Mouse (Mus musculus) adrenal gland, postnatal 14 days (tissue): ENCODE measurements around the gene Phactr3. TPM values are rescaled to one million over a fixed set of nuclear protein-coding genes. Genes with fewer than 3 reads are reported as not detected.
"Not testable (repeated sequence)": the region's sequence is repeated elsewhere in the genome, so short reads cannot be mapped to it uniquely, and the experiment has no call there.

Experiments used
- DNase-seq: peaks from one replicate; pipeline ENCODE4 v3.0.0; 2021; ENCODE audit warnings: mixed read lengths
- long read RNA-seq, 2 experiments: library from polyadenylated mRNA; stranded (forward); transcript quantifications; one replicate each; pipeline ENCODE4 v2.0.0; 2021
- total RNA-seq: library from RNA; stranded (reverse); gene quantifications from 2 replicates; pipeline ENCODE4 v1.2.3, GENCODE M21; 2021

Phactr3 gene
- total RNA-seq: 1.5 and 4.1 TPM in 2 replicates
- long read RNA-seq, experiment 1, partial matches to known transcripts: 0 of 1 reads
- long read RNA-seq, experiment 1, other reads (novel, unspliced or antisense): 0 of 1 reads
- long read RNA-seq, experiment 2, partial matches to known transcripts: 3 of 4 reads
- long read RNA-seq, experiment 2, other reads (novel, unspliced or antisense): 0 of 4 reads

DNA sequence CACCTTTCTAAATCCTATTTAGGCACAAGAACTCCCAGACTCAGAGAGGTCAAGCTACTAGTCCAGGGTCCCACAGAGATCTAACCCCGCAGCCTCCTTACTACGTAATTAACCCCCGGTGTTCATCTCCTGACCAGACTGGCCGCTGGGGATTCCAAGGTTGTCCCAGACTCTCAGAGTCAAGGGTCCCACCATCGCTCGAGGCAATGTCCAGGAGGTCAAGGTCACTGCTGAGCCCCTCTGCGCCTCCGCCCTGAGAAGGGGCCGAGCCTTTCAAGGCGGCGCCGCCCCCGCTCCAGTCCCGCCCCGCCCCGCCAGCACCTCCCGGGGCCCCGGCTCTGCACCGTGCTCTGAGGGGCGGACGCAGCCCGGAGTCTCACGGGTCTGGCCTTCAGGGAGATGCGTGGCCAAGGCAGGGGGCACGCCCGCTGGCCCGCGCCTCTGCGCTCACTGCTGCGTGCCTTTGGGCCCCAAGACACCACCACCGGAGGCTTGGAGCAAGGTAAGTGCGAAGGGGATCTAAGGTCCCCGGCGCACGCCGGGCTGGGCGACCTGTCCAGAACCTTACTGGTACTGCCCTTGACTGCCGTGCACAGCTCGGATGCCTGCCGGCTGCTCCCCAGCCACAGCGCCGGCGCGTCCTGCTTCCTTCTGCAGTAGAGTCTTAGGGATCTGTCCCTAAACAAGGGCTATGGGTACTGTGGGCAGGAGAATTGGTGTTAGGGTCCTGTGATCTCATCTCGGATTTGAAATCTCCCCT, at the start of gene Phactr3:
Gene Phactr3 (plus strand): TSS at position 175 of the 760 bp plus-strand sequence.
- DNase-seq: peak; percentile 17

DNA sequence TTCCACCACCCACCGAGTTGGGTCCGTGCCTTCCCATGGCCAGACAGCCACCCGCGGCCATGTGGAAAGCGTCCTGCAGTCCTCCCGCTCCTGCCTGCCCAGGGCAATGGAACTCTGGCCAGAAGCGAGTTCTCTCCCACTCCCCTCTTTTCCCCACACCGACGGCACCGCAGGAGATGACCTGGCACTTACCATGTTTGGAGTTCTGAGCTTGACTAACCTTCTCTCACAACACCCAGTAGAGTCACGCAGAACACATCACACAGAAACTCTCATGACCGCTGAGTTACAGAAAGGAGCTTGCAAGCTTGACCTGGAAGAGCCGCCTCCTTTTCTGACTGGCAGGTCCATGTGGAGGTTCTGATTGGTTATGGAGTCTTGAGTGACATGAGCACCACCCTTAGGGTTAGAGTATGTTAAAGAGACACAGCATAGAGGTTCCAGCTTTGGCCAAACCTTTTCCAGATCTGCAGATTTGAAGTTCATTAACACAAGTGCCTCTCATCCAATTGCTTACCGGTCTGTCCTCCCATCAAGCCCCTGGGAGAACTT, 40.5 kb upstream of the Phactr3 start, which contains the start of gene Zfp931:
Gene Zfp931 (minus strand): TSS at position 311 of the 552 bp plus-strand sequence.
- DNase-seq: not testable (repeated sequence)

DNA sequence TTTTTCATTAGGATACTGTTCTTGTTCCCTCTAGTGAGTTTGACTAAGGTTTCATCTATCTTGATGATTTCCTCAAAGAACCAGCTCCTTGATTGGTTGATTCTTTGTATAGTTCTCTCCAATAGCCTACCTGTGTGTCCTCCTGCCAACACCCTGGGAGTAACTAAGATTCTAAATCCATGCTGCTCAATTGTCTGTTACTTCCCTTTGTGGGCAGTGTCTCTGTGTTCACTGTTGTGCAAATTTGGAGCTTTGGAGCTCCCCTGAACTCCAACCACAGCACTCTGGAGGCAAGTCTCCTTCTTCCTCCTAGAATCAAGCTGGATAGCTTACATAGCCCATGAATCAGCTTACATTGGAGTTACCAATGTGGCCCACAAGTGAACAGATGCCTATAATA, 29.2 kb upstream of the Phactr3 start:
- no peak for DNase-seq

DNA sequence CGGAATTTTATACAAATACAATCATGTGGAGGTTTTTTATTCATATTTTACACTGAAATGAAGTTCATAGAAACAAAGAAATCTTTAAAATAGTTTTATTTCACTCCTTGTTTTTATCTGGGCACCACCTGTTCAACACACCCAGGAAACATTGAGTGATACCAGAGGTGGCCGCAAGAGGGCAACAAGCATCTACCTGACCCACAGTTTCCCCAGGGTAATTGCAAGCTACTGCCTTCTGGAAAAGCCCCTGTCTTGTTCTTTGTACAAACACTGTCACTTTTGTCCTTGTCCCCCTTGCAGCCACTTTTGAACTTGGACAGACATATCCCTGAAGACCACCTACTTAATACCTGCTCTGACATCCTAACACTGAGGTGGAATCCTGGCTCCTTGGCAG, 20.8 kb upstream of the Phactr3 start:
- peak; percentile 50 for DNase-seq

DNA sequence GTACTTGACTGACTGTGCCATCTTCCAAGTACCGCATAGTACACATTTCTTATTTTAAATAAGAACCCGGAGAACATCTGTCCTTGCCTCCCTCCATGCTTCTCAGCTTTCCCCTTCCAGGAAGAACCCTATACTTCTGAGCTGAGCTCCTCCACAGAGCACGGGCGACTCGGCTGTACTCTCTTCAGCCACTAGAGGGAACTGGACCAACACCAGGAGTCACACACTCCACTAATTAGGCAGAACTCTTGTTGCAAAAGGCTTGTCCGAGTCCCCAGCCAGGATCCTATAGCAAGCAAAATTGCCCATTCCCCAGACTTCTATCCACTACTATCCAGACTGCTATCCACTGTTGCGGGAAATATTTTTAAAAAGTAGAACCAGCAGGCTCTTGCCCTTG, 16.8 kb upstream of the Phactr3 start:
- DNase-seq: peak; percentile 54

DNA sequence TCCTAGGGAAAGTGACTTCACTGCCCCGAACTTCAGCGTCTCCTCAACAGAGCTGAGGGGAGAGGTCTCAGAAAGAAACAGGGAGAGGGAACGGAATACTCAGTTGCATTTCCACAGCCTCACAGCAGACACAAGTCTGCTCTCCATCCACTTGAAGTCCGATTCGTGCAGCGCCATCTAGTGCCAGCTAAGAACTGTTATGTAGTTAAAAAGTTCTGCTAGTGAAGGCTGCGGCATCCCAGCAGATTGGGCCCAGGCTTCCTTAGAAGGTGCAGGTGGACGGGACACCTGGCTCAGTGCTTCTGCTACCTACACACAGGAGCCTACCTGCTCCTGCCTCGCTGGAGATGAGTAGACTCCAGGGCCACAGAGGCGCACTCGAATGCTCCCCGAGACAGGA, 829 bp upstream of the Phactr3 start:
- peak; percentile 61 for DNase-seq

DNA sequence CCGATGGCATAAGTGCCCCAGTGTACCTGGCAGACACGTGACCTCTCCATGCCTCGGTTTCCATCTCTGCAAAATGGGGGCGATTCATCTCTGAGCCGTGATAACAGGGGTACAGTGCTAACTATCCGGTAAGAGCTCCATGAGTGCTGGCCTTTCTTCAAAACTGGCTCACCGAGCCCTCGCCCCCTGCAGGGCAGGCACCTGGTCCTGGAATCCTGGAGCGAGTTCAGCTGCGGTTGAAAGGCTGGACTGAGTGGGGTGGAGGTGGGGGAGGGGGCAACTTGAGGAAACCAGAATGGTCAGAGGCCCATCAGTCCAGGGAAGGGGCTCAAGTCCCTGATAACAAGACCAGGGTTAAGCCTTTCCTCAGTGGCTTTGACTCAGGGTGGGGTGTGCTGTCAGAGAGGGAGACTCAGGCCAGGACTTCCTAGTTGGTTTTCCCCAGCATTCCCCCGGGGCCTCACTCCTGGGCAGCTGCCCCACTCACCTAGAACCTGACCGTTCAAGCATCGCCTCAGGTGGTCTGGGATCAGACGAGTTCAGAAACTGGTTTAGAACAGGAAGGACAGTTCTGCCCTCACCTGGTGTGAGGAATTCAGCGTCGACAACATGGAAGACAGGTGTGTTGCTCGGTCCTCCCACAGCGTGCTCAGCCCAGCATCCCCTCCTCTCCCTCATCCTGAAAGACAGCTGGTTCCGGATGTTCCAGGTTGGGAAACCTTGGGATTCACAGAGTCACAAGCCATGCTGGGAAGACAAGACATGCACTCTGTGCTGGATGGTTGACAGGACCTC, 983 bp downstream of the Phactr3 start:
- DNase-seq: no peak

DNA sequence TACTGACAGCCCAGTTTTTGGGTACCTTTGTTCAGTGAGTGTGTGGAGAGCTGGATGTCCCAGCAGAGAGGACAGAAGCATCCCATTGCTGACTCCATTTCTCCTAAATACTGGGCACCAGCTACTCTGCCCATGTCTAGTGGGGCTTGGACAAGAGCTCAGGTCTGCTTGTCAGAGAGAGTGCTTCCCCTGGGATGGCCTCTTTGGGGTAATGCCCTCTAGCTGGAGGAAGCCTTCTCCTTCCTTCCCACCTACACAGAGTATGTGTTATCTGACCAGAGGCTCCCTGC, 1.5 kb downstream of the Phactr3 start:
- DNase-seq: no peak

DNA sequence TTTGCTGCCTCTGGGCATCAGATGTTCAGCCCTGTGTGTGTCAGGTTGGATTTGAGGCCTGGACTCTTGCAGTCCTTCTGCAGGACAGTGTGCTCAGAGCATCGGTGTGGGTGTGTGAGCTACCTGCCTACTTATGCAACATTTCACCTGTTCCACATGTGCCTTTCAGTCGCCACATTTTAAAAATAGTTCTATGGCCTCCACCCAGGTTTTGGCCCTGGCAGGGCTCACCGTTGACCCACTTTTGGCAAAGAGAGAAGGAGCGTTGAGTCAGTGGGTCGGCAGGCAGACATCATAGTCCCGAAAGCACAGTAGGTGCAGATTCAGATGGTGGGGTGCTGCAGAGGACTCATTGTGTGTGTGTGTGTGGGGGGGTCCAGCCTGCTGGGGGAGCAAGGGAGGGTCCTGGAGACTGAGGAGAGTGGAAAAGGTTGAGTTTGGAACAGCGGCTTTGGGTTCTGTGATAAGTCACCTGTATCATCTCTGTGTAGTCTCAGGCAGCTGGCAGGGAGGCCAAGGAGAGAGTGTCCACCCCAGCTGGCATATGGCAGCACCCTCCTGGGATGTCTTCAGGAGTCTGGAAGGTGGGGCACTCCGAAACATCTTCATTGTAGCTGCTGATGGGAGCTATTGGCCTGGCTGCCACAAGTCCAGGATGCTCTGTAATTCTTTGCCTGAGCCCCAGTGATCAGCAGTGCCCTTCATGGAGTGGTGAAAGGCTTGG, 2.0 kb downstream of the Phactr3 start:
- no peak for DNase-seq

DNA sequence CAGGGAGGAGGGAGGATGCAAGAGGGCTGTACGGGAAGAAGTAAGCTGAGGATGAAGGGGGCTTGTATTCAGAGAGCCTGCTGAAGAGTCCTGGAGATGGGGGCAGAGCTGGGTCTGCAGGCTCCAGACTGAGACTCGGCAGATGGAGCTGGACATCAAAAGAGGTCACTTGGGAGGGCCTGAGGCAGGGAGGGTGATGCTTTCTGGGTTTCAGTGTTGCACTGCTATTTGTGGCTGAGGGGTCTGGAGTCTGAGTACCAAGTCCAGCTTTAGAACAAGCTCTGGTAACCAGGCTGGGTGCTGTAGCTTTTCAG, 2.6 kb downstream of the Phactr3 start:
- no peak for DNase-seq

DNA sequence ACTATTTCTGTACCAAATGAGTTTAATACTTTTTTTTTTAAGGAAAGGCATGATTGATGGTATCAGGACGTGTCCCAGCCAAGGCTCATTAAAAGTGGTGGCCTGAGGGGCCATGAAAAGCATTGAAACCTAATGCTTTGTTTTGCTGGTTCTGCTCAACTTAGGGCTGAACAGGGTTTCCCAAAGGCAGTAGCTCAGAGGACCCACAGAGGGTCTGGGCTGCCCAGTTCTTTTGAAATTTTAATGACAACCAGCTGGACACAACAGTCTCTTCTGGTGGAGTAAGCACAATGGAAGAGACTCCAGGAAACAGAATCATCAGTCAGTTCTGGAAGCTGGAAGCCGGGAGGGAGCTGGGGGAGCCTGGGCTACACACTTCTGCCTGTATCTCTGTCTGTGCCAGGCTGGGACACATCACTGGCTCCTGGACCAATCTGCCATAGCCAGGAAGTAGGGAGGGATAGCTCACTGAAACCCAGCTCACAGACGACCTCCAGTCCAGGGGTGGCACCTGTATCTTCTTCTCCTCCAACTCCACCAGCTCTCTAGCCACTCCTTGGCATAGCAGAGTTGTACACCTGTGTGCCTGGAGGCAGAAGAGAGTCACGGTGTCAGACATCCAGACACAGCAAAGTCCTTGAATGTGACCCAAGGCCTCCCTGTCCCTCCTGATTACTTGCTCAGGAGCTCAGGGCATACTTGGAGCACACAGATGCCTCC, 3.3 kb downstream of the Phactr3 start:
- DNase-seq: no peak

DNA sequence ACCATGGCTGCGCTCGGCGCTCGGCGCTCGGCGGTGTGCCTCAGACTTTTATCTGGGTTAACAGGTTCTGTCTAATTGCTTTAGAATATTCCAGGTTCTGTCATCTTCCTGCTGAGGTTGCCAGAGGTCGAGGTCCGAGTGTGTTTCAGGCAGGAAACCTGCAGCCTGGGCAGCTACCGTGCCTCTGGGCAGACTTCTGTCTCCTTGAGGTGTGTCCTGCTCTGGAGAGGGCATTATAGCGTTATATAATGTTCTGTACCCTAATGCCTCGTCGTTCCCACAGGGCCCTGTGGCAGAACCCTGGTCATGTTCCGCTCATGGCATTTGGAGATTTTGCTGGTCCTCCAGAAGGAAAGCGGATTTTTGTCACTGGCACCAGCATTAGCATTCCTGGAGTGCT, 4.7 kb downstream of the Phactr3 start:
- no peak for DNase-seq

DNA sequence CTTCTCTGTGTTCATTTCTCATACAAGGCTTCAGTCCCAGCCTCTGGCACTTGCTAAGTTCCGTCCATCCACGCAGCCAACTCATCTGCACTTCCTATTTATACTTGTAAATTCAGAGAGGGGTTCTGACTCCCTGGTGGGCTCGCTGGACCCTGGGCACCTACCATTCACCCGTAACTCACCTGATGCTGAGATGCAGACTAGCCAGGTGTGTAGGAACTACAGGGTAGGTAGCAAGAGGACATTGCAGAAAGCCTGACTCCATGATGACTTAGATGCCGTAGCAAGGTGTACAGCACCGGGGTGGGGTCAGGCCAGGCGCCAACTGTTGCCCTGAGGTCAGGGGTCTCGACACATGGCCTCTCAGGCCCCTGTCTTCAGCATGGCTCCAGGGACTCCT, 6.7 kb downstream of the Phactr3 start:
- no peak for DNase-seq

DNA sequence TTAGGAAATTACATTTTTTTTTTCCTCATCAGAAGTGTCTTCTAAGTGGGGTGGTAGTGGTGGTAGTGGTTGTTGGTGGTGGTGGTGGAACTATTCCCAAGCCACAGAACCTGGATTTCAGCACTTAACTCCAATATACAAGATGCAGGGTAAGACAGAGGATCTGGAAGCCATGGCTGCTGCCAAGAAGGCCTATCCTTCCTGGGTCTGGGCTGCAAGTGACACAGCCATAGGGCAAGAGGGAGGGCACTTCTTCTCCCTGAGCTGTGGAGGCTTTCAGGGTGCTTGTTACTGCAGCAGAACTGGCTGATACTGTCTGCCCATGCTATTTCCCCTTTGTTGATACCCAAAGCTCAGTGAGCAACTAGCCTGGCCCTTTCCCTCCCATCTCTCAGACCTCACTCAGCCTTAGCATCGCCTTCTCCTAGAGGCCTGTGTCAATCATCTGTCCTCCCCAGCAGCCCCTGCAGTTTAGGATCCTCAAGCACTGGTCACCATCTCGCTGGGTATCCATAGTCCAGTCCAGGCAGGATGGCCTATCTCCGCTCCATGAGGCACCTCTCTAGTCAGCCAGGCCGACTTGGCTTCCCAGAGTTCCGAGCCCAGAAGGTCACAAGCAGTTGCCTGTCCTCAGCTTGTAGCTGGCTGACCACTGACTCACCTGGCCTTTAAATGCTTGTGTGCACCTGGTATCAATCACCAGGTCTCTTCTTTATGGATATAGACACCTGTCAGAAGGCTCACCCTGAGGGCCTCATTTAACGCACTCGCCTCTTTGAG, 7.5 kb downstream of the Phactr3 start:
- DNase-seq: no peak

DNA sequence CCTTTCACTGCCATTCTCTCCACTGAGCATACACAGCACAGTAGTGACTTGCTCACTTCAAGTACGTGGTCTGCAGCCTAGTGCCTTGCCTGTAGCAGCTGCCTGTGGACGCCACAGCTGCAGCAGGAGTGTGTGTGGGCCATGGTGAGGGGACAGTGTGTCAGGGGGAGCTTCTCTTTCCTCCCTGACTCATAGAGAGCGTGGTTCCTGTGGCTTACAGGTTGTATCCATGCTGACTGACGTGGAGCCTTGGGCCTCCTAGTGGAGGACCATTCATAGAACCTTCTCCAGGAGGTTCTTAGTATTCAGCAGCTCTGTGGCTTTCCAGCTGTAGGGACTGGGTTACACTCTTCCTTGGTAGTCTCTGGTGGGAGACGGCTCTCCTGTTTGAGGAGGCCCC, 9.8 kb downstream of the Phactr3 start:
- DNase-seq: no peak

DNA sequence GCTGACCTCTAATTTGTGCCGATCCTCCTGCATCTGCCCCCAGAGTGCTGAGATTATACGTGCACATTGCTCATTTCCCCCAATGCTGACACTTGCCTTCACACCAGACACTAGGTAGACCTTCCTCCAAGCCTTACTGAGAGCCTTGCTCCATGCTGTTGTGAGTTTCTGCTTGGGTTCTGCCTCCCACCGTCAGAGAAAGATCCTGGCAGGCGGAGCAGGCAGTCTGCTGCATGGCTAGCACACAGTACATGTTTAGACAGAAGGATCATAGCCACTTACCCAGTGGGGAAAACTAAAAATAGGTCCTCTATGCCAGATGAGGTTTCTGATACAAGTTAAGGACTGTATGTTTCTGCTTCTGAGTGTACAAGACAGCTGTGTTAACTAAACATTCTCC, 10.4 kb downstream of the Phactr3 start:
- DNase-seq: no peak

DNA sequence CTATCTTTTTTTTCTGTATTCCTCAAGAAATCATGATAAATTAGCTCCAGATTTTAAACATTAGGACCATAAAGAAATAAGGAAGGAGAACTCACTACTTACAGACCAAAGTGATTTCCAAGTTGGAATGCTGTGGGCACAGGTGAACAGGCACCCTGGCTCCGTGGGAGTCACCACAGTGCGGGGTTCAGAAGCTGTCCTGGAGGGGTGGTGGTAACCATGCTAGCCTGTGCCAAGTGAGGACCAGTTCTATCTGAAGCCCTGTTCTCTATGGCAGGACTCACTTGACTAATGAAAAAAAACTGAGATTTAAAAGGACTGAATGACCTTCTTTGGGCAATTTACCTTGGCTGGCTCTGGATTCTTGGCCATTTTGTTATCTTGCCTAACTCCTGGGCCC, 10.9 kb downstream of the Phactr3 start:
- DNase-seq: no peak

DNA sequence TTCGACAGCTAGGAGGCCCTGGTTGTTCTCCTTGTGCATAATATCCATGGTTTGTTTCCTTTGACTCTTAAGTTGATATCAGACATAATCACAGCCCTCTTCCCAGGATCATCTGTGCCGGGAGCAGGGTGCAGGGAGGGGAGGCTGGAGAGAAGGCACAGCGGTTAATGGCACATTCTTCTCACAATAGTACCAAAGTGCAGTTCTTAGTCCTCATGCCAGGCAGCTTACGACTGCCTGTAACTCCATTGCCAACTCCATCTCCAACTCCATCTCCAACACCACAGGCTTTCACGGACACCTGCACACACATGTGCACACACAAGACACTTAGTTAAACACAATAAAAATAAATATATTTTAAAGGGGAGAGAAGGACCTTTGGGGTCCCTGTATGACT, 11.8 kb downstream of the Phactr3 start:
- DNase-seq: no peak

DNA sequence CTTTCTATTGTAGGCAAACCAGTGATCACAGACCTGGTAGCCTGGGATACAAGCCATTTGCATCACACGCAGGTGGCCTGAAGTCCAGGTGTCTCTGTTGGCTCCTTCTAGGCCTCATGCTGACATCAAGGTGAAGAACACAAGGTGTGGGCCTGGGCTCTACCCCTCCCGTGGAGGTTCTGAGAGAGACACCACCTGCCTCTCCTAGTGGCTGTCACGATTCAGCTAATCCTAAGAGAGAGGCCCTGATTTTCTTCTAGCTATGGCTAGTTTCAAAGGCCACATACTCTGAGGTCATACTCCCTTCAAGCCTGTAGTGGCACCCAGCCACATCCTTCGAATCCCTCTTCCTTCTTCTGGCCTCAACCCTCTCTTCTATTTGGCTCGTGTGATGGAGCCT, 12.2 kb downstream of the Phactr3 start:
- no peak for DNase-seq

DNA sequence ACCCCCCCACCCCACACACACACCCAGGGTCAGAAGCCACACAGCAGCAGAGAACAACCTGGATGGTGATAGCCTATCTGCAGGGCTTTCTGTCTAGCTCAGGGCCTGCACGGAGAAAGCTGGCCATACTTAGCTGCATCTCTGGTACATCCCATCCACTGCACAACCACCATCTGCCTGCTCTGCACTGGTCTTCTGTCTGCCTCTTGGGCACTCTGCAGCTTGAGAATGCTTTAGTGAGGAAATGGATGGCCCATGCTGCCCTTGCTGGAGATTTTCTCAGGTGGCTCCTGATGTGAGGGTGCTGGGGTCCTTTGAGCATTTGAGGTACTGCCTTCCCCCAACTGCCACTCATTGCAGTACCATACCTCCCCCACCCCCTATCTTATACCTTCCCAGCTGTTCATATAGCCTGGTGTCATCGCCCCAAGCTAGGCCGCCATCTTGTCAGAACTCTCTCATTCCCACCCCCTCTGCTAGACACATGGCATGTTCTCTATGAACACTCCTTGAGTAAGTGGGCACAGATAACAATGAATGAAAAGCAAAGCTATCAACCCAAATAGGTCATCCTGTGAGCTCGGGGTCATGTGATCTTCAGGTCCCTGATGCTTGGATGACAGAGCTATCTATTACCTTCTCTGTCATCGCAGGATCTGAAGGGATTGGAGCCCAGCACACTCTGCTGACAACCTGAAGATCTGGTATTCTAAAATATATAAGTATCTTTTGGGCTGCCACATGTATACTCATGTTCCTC, 13.0 kb downstream of the Phactr3 start:
- DNase-seq: no peak
